Mouse (Mus musculus) left cerebral cortex, postnatal 25 days (tissue): Measurements from ENCODE around the gene Hoxd8. TPM values are rescaled to one million over a fixed set of nuclear protein-coding genes. Genes with fewer than 3 reads are reported as not detected.

Experiments used
- DNase-seq, 2 experiments: peaks; one replicate each; pipeline ENCODE4 v3.0.0; 2022; ENCODE audit warnings: low spot score in 2 of 2, mixed read lengths in 1 of 2
- intact Hi-C: fragments of 180-260 bp; cut with DNase I; formaldehyde crosslinking; loops from one replicate; pipeline ENCODE4 v1.15.1; 2025
- total RNA-seq, 2 experiments: library from RNA; stranded (reverse); gene quantifications; 2 replicates each; pipeline ENCODE4 v1.2.3; 2021

Gene Hoxd8
- total RNA-seq, 2 experiments from 2014 or later, result 0.14 TPM; not detected in 1

DNA sequence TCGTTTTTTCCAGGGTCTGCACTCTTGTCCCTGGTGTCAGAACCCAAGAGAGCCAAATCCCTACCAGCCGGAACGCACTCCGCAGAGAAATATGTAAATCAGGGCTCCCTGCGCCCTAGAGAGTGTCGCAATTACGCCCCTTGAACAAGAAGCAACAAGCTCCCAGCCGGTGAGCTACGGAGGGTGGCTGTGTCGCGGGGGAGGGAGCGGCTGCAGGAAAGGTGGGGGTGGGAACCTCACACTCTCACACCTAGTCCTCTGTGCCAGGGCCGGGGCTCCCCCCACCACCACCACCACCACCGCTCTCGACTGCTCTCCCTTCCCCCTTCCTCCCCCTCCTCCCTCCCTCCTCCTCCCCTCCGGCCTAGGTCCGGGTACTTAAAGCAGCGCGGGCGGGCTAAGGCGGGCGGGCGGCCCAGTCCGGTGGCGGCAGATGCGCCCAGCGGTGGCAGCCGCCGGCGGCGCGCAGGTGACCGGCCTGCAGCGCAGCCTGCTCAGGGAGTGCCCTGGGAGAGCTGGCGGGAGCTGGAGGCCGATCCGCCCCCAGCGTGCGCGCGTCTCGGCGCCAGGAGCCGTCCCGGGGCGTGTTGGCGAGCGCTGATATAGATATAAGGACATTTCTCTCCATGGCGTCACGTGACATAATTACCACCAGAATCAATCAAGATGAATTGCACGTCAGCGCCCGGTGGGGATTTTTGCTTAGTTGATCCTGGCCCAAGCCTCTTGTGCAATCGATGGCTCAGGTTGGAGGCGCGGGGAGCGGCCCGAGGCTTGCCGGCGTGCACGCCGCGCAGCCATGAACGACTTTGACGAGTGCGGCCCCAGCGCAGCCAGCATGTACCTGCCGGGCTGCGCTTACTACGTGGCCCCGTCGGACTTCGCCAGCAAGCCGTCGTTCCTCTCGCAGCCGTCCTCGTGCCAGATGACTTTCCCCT lies 22.6 kb upstream of the Hoxd8 start:
- intact Hi-C loops, result no loop called here
- no peak for DNase-seq

DNA sequence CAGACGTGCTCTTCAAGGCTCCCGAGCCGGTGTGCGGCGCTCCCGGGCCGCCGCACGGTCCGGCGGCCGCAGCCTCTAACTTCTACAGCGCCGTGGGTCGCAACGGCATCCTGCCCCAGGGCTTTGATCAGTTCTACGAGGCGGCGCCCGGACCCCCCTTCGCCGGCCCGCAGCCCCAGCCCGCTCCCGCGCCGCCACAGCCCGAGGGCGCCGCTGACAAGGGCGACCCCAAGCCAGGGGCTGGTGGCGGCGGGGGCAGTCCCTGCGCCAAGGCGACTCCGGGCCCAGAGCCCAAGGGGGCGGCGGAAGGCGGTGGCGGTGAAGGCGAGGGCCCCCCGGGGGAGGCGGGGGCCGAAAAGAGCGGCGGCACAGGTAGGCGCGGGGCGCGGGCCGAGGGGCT lies 21.6 kb upstream of the Hoxd8 start:
- intact Hi-C loops, result no loop called here
- DNase-seq, result no peak

DNA sequence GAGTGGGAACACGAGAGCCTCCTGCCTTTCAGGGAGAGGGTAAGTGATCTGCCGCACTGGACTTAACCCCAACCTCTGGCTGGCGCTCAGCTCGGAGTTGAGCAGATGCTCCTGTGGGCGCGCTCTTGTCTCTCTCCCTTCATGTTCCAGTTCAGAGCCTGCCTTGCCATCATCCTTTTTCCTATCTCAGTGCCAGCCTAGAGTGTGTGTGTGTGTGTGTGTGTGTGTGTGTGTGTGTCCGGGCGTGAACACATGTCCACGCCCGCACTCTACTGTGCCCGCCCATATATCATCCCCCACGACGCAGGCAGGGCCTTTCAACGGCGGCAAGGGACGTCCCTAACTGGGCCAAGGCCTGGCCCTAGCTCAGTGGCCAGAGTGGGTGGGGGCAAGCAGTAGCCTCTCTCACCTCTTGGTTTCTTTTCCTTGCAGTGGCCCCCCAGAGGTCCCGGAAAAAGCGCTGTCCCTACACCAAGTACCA lies 20.9 kb upstream of the Hoxd8 start:
- intact Hi-C loops, result no loop called here
- DNase-seq, result no peak

DNA sequence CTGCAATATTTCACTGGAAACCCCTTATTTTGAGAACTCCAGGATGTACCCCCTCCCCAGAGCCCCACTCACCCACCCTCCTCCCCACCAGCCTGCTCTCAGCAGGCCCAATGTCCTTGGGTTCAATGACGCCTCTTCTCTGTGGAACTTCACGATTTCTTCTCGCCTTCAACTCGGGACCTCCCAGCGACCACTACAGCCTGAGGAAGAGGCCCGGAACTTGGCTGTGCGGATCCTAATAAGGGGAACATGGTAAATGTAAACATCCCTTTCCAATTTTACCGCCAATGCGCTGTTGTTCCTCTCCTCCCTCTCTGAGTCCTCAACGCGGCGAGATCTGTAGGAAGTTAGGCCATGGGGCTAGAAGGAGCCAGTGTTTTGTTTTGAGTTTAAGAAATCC lies 20.3 kb upstream of the Hoxd8 start:
- DNase-seq, result no peak
- intact Hi-C loops, result no loop called here

DNA sequence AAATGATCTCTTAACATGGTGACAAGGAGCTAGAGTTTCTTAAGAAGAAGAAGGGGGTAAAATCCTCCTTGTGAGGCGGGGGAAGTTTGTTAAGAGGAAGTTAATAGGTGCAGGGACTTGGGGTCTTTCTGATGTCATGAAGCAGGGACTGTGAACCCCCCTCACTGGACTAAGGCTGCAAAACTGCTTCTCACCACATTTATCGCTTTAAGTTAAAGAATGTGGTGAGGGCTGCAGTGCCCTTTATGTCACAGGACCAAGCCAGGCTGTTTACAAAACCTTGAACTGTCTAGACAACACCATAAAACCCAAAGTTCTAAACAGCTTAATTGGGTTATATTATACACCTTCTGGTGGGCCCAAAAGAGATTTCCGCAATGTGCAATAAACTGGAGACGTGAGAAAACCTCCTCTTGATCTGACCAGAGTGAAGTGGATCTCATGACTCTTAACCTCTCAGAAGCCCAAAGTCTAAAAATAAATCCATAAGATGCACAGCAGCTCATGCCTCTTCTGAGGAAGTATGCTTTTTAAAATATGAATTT lies 19.3 kb upstream of the Hoxd8 start:
- no peak for DNase-seq
- intact Hi-C loops, result no loop called here

DNA sequence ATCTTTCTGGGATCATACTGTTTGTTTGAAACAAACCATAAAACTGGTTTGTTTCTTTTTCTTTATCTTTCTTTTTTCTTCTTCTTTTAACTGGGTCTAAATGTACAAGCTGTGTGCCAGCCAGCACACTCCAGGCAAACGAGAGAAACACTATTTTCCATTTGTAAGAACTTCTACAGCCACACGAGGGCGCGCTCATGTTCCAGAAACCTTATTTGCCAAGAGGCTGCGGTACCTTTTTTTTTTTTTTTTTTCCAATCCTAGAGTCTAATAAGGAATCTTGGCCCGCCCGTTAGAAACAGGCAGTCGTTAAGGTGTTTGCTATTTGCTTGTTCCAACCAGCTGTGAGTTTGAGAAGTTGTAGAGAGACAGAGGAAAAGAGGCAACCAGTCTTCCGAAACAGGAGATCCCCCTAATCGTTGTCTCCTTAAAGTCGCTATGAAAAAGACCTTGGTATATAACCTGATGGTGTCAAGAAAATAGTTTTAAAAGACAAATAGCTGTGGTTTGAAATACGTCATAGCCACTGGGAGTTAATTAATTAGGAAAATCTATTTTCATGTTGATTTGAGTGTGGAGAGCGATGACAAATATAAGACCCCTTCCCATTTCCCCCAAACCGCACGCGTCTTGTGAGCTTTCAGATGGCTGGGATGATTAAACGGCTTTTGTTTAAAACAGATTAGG lies 18.0 kb upstream of the Hoxd8 start:
- intact Hi-C loops, result no loop called here
- peak; percentile 50 to 58 for DNase-seq

DNA sequence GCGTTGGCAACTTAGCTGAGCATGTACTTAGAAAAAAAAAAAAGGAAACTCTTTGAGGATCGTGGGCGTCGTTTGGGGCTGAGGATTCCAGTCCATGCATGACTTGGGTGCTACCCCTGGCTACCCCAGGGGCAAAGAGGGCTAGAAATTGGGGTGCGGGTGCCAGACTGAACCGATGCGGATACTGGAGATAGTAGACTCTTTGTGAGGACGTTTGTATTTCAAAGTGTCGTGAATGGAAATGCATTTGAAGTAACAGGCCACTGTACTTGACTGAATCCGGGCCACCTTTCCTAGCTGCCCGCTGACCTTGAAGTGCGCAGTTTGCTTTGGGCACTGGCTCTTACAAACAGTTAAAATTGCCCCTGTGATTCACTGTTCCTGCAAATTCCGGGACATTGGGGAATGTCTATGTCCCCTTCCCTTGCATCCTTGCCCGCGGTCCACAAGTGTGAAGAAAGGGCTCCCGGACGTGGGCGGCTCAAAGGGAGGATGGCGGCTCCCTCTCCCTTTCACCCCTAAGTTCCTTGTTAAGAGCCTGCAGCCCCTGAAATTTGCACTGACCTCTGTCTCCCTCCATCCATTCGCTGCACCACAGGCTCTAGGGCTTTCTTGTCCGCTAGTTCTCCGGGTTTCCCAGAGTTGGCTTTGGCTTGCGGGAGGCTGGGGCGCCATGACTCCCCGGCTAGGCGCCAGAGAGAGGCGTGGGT lies 17.3 kb upstream of the Hoxd8 start:
- intact Hi-C loops, result no loop called here
- DNase-seq, result no peak

DNA sequence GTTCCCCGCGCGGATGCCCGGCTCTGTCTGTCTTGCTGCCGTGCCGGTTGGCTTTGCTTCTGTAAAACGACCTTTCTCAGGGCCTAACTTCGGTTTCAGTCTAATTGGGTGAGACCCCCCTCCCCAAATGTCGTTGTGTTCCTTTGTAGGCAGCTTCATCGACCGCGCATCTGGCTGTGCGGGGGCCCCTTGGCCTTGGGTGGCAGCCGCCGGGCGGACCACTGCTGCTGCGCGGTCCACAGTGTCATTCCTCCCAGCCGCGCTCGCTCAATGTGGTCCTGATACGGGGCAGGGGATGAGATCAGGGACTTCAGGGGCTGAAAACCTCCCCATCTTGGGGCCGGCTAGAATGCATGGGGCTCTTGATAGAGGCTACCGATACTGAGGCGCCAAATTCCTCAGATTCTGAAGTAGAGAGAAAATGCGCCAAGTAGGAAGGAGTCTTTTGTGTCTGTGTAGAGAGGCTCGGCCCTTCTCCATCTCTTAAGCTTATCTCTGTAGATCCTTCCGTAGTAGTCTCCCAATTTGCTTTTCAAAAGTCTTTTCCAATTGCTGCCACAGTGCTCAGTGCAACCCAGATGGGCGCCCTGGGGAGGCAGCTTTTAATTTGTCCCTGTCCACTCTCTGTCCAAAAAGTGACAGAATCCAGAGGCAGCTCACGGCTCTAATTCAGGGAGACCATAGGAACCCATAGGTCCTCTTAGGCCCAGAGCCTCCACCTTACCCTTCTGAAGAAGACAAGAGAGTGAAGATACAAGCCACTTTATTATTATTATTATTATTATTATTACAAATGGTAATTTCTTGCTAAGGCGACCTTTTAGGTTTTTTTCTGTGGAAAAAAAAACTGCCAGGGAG lies 16.5 kb upstream of the Hoxd8 start:
- intact Hi-C loops, result no loop called here

DNA sequence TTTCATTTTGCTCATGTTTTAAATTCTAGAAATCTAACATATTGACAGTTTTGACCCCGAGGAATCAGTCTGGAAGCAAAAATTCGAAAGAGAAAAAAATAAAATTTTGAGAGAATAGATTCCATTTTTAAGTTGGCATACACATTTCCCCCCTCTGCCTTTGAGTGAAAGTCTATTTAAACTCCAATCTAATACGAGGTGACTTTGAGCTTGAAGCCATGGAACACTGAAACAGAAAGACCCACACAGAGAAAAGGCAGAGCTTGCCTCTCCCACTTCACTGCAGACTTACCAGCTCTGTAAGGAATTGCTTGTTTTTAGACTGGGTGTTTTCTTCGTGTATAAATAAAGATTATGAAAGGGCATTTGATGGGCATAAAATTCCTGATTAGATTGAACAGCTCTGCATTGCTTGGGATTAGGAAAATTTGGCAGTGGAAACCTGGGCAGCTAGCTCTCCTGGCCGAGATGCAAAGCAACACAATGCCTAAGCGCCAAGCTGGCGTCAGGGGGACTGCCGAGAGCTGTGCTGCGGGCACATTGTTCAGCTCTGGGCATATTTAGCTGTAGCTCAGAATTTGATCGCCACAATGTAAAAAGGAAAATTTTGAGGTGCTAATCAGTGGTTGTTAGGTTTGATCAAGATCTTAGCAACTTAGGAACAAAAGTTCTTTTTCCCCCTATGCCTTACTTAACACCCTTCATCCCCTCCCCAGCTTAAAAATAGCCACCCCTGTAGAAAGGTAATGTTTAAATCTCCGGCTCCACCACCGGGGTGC lies 15.4 kb upstream of the Hoxd8 start:
- DNase-seq, result no peak
- intact Hi-C loops, result no loop called here

More for the DNA sequence above, 16.5 kb upstream of the Hoxd8 start:
- no peak for DNase-seq

DNA sequence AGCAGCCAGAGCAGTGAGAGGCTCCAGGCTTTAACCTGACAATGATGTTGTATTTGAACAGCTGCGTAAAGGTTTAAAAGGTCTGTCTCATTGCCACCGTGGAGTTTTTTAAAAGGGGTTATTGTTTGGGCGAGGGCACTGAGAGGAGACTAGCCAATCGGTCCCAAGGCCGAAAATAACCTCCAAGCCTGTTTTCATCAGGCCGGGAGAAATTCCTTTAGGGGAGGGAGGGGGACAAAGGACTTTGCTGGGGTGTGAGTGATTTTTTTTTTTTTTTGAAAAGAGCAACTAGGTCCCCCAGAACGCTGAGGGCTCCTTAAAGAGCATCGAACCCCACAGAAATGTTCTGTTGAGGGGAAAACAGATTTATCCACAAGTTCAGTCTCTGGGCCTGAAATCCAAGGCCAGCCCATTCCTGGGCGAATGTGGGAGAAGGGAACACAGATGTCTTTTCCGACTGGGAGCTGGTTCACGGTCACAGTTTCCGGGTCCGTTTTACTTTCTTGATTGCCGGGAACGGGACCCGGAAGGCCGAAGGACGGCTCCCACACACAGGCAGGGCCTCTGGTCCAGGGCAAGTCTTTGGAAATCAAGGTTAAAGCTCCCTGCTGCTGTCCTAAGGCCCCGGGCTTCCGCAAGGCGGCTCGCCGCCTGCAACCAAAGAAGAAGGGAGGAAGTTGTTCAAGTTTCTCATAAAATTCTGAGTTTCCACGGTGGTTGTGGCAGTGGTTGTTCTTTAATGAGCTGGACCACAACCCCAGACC lies 14.7 kb upstream of the Hoxd8 start:
- DNase-seq, result no peak
- intact Hi-C loops, result no loop called here

DNA sequence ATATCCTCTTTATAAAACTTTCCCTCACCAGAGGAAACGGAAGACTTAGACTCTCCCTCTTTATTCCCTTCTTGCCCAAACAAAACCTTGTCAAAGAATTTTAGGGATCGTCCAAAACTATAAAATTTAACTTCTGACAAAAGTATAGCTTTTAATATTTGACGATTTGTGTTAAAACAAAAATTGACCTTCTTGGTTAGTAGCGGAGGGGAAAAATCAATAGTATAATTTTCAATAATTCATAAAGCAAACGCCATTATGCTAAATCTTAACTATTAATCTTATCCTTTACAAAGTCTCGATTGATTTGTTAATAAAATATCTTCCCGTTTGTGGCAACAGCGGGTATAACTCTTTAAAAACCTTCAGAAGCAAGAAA lies 14.1 kb upstream of the Hoxd8 start:
- no peak for DNase-seq
- intact Hi-C loops, result no loop called here

DNA sequence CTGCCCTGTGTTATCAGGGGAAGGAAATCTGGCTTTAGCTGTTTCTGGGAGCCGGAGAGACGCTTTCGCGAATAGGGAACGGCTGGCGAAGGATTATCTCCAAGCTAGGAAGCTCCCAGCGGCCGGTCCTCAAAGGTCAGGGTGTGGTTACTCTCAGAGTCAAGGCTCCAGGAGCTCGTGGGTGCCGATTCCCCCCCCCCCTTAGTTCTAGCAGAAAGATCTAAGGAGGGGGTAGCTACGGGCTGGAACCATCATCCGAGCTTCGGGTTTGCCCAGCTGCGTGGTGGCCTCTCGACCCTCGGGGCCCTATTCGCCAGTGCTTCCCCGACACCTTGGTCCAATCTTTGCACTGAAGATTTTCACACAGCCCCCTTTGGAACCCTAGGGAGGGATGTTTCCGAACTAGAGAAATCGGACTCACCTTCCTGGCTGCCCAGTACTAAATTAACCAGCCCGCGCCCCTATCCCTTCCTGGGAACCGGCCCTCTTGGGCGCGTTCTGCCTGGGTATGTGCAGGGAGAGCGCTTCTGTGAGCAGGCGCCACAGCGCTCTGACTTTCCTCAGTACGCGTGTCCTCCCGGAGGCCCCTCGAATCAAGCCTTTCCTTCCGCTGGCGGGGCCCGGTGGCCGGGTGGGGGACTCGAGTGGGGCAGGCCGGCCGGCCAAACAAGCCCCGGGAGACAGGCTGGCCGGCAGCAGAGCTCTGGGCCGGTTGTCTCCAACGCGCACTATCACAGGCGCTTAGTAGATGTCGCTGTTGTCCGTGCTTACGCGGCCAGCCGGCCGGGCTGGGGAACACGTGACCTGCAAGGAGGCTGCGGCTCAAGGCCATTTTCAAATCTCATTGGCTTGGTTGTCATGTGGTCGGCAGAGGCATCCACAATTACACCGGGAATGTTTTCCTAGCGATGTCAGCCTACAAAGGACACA lies 13.1 kb upstream of the Hoxd8 start, which contains the start of gene Hoxd10:
TSS of gene Hoxd10 (plus strand) at position 903 of the 930 bp plus-strand sequence.
- no peak for DNase-seq
- intact Hi-C loops, result no loop called here

DNA sequence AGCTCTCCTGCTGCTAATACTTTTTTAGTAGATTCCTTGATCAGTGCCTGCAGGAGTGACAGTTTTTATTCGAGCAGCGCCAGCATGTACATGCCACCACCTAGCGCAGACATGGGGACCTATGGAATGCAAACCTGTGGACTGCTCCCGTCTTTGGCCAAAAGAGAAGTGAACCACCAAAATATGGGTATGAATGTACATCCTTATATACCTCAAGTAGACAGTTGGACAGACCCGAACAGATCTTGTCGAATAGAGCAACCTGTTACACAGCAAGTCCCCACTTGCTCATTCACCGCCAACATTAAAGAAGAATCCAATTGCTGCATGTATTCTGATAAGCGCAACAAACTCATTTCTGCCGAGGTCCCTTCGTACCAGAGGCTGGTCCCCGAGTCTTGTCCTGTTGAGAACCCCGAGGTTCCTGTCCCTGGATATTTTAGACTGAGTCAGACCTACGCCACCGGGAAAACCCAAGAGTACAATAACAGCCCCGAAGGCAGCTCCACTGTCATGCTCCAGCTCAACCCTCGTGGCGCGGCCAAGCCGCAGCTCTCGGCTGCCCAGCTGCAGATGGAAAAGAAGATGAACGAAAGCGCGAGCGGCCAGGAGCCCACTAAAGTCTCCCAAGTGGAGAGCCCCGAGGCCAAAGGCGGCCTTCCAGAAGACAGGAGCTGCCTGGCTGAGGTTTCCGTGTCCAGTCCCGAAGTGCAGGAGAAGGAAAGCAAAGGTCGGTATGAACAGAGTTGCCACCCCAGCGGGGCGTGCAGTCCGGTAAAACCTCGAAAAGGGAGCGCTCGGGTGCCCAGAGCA lies 12.2 kb upstream of the Hoxd8 start:
- intact Hi-C loops, result no loop called here
- no peak for DNase-seq

DNA sequence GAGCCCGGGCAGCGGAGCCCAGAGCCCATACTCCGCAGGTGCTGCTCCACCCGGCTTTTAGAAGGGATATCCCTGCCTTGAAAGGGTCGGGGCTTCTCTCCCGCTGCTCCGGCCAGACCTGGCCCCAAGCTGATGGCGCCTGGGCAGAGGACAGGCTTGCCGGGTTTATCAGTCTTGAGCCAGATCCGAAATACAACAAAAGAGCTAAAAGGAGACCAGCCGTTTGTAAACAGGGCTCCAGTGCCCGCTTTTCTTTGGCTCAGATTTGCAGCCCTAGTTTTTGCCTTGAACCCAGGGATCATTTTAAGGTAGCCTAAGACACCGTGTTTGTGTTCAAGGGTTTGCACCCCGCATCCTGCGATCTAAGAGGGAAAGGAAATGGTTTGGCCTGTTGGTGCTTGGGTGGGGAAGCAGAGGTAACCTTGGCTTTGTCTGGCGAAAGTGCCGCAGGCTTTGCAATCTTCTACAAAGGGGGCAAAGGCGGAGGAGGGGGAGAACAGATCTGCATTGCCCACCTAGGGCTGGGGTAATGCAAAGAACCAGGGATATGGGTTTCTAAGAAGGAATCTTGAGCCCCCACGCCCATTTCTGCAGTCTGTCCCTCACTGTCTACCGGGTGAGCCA lies 11.5 kb upstream of the Hoxd8 start:
- DNase-seq, result no peak
- intact Hi-C loops, result no loop called here

DNA sequence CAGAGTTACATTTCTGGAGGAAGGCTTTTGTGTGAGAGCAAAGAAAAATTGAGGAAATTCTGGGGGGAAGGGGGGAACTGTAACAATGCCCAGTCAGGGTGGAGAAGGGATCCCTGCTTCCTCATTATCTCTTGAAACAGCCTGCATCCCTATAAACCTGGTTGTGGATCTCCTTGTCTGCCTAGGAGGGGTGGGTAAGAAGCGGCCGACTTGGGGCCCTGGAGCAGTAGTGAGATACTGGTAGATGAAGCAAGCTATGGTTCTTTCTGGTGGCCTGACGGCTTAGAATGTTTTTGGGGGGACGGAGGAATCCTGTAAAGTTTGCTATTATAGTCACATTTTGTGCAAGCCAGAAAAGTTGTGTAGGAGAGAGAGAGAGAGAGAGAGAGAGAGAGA lies 11.0 kb upstream of the Hoxd8 start:
- DNase-seq, result no peak
- intact Hi-C loops, result no loop called here
